Mouse (Mus musculus) cortical plate, adult 2 months (tissue): ENCODE data around the gene Wdfy1.

Source experiments
- CTCF ChIP-seq: fragments of 200-500 bp; IDR thresholded peaks from 2 replicates; pipeline ENCODE4 v1.5.1; 2011; ENCODE audit warnings: mild to moderate bottlenecking, control low read depth, low read length; ENCODE audit not compliant: insufficient read depth; ENCODE audit errors: extremely low read depth
- POLR2A ChIP-seq: fragments of 200-500 bp; IDR thresholded peaks from 2 replicates; pipeline ENCODE4 v1.6.1; 2011; ENCODE audit warnings: mild to moderate bottlenecking, low read length, control low read depth; ENCODE audit not compliant: insufficient read depth; ENCODE audit errors: extremely low read depth

DNA sequence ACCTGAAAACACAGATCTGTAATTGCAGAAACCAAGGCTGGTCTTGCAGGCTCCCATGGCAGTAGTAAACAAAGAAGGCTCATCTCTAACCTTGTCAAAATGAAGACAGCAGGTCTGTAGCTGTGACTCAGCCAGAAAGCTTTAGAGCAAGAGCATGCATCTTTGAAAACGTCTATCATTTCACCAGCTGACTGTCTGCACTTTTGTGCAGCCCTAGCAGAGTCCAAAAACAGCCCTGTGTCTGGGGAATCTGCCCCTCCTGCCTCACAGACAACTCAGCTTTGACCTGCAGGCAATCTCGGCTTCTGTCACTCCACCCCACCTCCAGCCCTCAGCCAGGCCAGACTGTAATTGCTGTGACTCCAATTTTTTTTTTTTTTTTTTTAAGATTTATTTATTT is 20.6 kb downstream of the Wdfy1 start:
- no peak for TF ChIP-seq POLR2A
- no peak for TF ChIP-seq CTCF
